Mouse (Mus musculus) liver, postnatal 0 days (tissue): ENCODE measurements at regions not wholly inside any gene's neighbourhood (a gene's known extent, or its start where the extent isn't known, plus 50 kb on each side); places are given as distances from the start of the nearest gene placed in this dataset.

ENCODE experiments used
- CTCF ChIP-seq: sonication (generic); IDR thresholded peaks from 2 replicates; pipeline ENCODE4 v1.5.1; 2016; ENCODE audit warnings: antibody characterized with exemption, low read depth
- EP300 ChIP-seq: IDR thresholded peaks from 2 replicates; pipeline ENCODE4 v1.6.1; 2016; ENCODE audit warnings: antibody characterized with exemption, low read depth, mild to moderate bottlenecking

DNA sequence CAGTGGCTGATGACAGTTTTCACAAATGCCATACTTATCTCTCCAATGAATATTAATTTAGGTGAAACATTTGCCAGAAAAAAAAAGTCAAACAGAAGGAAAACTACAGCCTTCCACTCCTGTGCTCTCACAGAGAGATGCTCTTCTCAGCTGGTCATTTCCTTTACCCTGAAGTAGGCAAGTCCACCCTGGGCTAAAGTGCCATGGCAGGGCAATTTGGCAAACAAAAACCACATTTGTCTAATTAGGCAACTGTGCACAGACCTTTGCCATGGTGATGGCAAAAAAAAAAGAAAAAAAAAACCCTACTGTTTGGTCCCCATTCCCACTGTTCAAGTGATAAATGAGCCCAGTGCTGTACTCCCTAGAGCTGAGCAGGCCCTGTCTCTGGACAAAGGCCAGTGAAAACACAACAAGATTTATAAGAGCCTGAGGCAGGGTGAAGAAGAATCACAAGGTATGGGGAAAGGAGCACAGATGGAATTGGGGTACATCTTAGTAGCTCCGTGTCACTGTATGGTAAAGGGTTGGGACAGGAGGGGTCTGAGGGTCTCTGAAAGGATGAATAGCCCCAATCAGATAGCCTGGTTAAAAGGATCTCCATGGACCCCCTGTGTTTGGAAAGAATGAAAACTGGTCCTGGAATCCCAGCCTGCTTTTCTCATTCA is 190.5 kb upstream of the Nt5c1b start:
- TF ChIP-seq CTCF, result no peak
- TF ChIP-seq EP300, result no peak
